Mouse (Mus musculus): ENCODE data around the gene Aqp2. TPM values are rescaled to one million over a fixed set of nuclear protein-coding genes. Genes with fewer than 3 reads are reported as not detected.

Gene Aqp2
- not detected in 2 replicates for polyA plus RNA-seq (2016; fragmentation: Nextera tagmentation; extraction: Ambion mirVana)

DNA sequence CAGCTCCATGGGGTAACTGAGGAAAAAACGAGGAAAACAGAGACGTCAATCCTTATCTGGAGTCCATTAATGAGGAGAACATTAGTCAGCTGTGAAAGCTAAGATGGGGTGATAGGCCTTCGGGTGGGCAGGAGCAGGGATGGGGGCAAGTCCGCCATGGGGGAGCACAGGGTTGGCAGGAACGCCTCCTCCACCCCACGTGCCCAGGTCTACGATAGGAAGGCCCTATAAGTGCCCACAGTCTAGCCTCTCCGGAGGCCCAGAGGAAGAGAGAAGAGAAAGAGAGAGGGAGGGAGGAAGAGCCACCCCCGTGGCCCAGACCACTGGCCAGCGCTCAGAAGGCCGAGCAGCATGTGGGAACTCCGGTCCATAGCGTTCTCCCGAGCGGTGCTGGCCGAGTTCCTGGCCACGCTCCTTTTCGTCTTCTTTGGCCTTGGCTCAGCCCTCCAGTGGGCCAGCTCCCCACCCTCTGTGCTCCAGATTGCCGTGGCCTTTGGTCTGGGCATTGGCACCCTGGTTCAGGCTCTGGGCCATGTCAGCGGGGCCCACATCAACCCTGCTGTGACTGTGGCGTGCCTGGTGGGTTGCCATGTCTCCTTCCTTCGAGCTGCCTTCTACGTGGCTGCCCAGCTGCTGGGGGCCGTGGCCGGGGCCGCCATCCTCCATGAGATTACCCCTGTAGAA is at the start of gene Aqp2:
TSS of gene Aqp2 (plus strand) at position 254 of the 684 bp plus-strand sequence.
- Histone ChIP-seq H3K4me1 (peaks cover 12% of the 10 kb centered on the region), H3K4me3 (no peak within 1 kb of the TSS), H3K9me3 (no peaks in the 10 kb centered on the region), H3K27me3 (ENCODE audit: poor library complexity, severe bottlenecking) (peaks cover 69% of the 10 kb centered on the region), H3K36me3 (replicated peaks) (no peaks in the 10 kb centered on the region), H3K27ac (no peak within 1 kb of the TSS)
- no peak for DNase-seq (ENCODE audit: extremely low spot score, low spot score)
- WGBS = 83% methylated on average over 26 of the region's 26 CpGs

DNA sequence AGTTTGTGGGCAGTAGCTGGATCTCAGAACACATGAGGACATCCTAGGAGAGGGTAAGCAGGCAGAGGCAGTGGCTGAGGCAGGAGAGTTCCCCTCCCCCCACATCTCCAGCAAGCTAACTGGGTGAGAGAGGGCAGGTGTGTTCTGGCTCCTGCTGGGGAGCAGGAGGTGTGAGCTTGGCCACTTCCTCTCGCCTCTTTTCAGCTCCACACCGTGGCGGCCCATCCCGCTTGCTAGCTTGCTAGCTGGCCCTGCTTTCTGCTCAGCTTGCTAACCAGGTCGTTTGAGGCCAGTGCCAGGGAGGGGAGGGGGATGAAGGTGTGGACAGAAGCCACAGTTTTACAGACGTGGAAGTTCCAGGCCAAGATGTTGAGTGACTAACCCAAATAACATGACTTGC is 47.7 kb upstream of the Aqp2 start:
- WGBS = 46% methylated on average over 6 of the region's 6 CpGs
- Histone ChIP-seq H3K4me3 (no peak overlapping the region), H3K27ac (no peak overlapping the region)

DNA sequence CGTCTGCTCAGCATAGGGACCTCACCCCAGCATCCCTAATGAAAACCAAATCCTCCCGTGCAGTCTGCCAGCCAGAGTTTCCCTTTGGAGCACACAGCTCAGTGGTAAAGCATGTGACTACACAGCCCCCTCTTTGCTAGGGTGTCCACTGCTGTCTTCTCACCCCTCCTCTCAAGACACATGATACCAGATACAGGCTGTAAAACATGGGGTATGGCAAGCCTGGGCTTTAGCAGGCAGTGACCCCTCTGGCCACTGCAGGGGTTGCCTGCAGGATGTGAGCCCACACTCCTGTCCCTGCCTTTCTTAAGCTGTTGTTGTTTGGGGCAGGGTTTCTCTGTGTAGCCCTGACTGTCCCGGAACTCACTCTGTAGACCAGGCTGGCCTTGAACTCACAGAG is 46.8 kb upstream of the Aqp2 start:
- DNase-seq (ENCODE audit: extremely low spot score, low spot score) = no peak
- WGBS = 61% methylated on average over 3 of the region's 3 CpGs
- Histone ChIP-seq H3K36me3 (replicated peaks) (no peaks in the 10 kb centered on the region), H3K9me3 (no peaks in the 10 kb centered on the region), H3K27ac (no peak overlapping the region), H3K27me3 (ENCODE audit: poor library complexity, severe bottlenecking) (peaks cover 39% of the 10 kb centered on the region), H3K4me1 (peaks cover 23% of the 10 kb centered on the region), H3K4me3 (no peak overlapping the region)

More for the DNA sequence above, 47.7 kb upstream of the Aqp2 start:
- H3K9me3 ChIP-seq = no peaks in the 10 kb centered on the region
- no peaks in the 10 kb centered on the region for H3K36me3 ChIP-seq (replicated peaks)
- peaks cover 19% of the 10 kb centered on the region for H3K4me1 ChIP-seq
- H3K27me3 ChIP-seq (ENCODE audit: poor library complexity, severe bottlenecking) = peaks cover 42% of the 10 kb centered on the region
- DNase-seq (ENCODE audit: extremely low spot score, low spot score) = no peak

DNA sequence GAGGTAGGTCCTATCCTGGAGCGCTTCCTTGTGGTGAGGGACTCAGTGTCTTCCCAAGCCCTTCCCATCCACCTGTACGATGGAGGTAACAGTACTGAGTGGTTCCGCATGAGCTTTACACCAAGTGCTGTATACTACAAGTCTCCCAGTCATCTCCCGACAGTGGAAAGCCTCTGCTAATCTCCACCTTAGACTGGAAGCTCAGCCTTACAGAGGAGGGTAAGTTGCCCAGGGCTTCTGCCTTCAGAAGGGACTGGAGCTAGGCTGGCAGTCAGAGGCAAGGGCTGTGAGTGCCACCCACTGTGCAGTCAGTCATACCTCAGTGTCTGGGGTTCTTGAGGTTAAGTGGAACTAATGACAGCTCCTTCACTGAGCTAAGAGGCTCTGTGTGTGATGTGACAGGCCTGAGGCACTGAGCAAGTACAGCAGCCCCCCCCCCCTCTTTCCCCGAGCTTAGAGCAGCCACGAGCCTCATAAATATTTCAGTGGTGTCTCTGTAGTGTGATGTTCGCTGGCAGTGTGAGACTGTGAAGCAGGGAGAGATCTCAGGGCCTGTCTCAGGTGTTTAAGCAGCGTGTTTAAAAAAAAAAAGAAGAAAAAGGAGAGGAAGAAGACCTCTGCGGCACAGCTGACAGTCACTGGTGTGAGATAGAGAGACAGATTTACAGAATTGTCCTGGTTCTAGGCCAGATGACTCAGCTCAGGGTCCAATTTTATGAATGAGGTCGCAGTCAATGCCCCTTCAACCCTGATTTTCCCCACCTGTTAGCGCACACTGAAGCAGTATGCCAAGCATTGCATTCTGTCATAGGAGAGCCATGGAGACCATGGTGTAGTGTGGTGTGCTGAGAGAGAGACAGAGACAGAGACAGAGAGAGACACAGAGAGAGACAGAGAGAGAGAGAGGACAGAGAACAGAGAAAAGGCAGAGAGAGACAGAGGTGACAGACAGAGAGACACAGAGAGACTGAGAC is 41.7 kb upstream of the Aqp2 start:
- Histone ChIP-seq H3K27ac (no peak overlapping the region), H3K4me1 (peaks cover 10% of the 10 kb centered on the region), H3K9me3 (no peaks in the 10 kb centered on the region), H3K4me3 (no peak overlapping the region), H3K36me3 (replicated peaks) (no peaks in the 10 kb centered on the region), H3K27me3 (ENCODE audit: poor library complexity, severe bottlenecking) (0 out of 2 replicates have a peak, but pooled peaks cover 6% of the 10 kb centered on the region)
- no peak for DNase-seq (ENCODE audit: extremely low spot score, low spot score)
- whole genome bisulfite sequencing = 69% methylated on average over 11 of the region's 11 CpGs

DNA sequence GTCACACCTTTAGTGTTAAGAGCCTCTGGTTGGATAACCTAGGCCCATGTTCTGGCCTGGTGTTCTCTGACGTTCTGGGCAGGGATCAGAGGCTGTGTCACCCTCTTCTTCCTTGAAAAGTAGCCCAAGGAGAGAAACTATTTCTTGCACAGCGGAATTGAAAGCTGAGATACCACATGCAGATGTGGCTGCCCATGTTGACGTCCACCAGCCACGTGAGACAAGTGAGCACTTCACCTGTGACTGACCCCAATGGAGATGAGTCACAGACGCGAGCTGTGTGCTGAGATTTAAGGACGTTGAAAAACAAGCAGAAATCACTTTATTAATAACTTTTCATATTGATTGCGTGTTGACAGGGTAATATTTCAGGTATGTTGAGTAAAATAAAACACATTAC is 39.0 kb upstream of the Aqp2 start:
- H3K9me3 ChIP-seq = no peaks in the 10 kb centered on the region
- 81% methylated on average over 8 of the region's 8 CpGs for WGBS

DNA sequence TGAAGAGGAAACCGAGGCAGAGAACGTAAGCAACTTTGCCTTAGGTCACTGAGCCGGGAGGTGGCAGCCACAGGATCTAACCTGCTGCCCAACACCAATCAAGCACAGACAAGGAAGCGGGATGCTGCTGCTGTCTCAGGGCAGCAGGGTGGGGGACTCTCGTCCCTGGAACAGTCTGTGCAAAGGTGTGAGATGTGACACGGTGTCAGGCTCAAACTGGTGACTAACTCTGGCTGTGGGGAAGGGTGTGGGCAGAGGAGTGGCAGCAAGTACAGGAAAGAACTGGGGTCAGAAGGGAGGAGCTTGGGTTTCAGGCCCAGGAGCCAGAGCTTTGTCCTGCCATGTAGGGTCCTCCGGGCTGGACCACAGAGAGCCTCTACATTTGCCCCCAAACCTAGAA is 34.8 kb upstream of the Aqp2 start:
- H3K4me3 ChIP-seq = no peak overlapping the region
- H3K27me3 ChIP-seq (ENCODE audit: poor library complexity, severe bottlenecking) = peaks cover 21% of the 10 kb centered on the region; the same call in 1 of the 2 replicates
- H3K9me3 ChIP-seq = no peaks in the 10 kb centered on the region
- no peak for DNase-seq (ENCODE audit: extremely low spot score, low spot score)
- WGBS = 85% methylated on average over 7 of the region's 7 CpGs
- peaks cover 9% of the 10 kb centered on the region; the same call in 1 of the 2 replicates for H3K4me1 ChIP-seq
- H3K36me3 ChIP-seq (replicated peaks) = no peaks in the 10 kb centered on the region
- no peak overlapping the region for H3K27ac ChIP-seq

More for the DNA sequence above, 39.0 kb upstream of the Aqp2 start:
- Histone ChIP-seq H3K36me3 (replicated peaks) (no peaks in the 10 kb centered on the region), H3K4me1 (peaks cover 10% of the 10 kb centered on the region; the same call in 1 of the 2 replicates), H3K27ac (no peak overlapping the region), H3K27me3 (ENCODE audit: poor library complexity, severe bottlenecking) (peaks cover 20% of the 10 kb centered on the region; the same call in 1 of the 2 replicates), H3K4me3 (no peak overlapping the region)
- no peak for DNase-seq (ENCODE audit: extremely low spot score, low spot score)

DNA sequence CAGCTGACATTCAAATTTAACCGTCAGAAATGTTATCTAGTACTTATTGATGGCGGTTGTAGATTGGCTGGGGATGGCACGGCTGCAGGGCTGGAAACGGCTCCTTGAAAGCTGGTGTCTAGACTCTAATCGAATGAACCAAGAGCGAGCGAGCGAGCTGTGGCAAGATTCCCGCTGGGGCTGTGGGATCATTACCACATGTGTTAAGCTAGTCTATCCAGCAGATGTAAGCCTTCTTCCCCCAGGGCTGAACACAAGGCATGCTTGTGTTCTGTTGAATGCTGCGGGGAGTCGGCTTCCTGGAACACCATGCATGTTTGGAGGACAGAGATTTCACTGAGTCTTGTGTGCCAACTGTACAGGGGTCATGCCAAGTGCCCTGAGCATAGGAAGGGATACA is 32.3 kb upstream of the Aqp2 start:
- 74% methylated on average over 11 of the region's 11 CpGs for WGBS
- H3K36me3 ChIP-seq (replicated peaks) = no peaks in the 10 kb centered on the region
- peak; percentile 31 for DNase-seq (ENCODE audit: extremely low spot score, low spot score)

DNA sequence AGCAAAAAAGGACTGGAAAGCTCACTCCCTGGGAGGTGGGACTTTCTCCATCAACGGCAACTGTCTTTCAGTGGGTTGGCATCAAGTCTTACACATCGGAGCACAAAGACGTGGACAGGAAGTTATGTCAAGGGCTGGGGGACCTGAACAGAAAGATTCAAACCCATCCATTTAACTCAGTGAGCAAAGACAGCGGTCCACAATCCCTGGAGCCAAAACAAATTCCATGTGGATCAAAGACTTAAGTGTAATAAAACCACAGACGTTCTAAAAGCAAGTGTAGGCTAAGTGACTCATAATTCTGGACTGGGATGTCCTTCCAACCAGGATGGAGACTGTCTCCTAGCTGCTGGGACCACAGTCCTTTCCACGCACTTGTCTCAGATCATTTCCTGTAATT is 31.1 kb upstream of the Aqp2 start:
- H3K36me3 ChIP-seq (replicated peaks) = no peaks in the 10 kb centered on the region
- no peak for DNase-seq (ENCODE audit: extremely low spot score, low spot score)
- peaks cover 17% of the 10 kb centered on the region for H3K4me1 ChIP-seq
- no peak overlapping the region for H3K27ac ChIP-seq
- WGBS = 87% methylated on average over 6 of the region's 6 CpGs
- no peaks in the 10 kb centered on the region for H3K9me3 ChIP-seq
- H3K27me3 ChIP-seq (ENCODE audit: poor library complexity, severe bottlenecking) = peaks cover 21% of the 10 kb centered on the region; the same call in 1 of the 2 replicates
- H3K4me3 ChIP-seq = no peak overlapping the region

More for the DNA sequence above, 32.3 kb upstream of the Aqp2 start:
- H3K4me3 ChIP-seq = no peak overlapping the region
- H3K9me3 ChIP-seq = no peaks in the 10 kb centered on the region
- H3K27me3 ChIP-seq (ENCODE audit: poor library complexity, severe bottlenecking) = peaks cover 21% of the 10 kb centered on the region; the same call in 1 of the 2 replicates
- peaks cover 17% of the 10 kb centered on the region for H3K4me1 ChIP-seq
- H3K27ac ChIP-seq = no peak overlapping the region

DNA sequence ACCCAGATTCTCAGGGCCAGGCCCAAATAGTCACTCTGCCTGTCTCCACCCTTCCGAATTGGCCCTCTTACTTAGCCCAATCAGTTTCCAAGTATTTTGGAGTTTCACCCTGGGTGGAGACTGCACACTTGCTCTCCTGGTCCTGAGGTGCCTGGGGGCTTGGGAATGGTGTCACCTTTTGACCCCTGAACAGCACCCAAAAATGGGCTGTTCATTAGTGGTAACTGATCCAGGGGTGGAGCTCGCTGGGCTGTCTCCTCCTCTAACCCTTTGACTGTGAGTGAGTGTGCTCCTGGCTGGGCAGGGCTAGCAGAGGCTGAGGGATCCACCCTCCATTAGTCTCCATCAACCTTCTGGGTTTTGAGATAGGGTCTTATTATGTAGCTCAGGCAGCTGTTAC is 29.0 kb upstream of the Aqp2 start:
- Histone ChIP-seq H3K4me3 (no peak overlapping the region), H3K27me3 (ENCODE audit: poor library complexity, severe bottlenecking) (peaks cover 7% of the 10 kb centered on the region; the same call in 1 of the 2 replicates), H3K9me3 (no peaks in the 10 kb centered on the region), H3K4me1 (peaks cover 21% of the 10 kb centered on the region), H3K27ac (no peak overlapping the region), H3K36me3 (replicated peaks) (no peaks in the 10 kb centered on the region)
- no peak for DNase-seq (ENCODE audit: extremely low spot score, low spot score)
- WGBS = 53% methylated on average over 2 of the region's 2 CpGs

DNA sequence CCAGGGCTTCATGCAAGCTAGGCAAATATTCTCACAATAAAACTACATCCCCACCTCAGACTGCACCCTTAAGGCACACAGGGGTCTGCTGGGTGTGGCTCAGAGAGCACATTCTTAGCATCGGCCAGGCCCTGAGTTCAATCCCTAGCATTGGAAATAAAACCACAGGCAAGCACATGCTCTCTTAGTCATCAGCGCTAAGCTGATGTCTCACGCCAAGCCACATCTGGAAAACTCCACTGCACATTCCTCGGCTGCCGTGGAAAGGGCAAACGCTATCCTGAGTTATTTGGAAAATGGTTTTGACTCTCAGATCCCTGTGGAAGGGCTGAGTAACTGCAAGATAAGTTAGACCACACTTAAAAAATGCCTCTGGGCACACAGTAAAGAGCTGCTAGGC is 25.1 kb upstream of the Aqp2 start:
- no peak for DNase-seq (ENCODE audit: extremely low spot score, low spot score)
- H3K36me3 ChIP-seq (replicated peaks) = no peaks in the 10 kb centered on the region
- 84% methylated on average over 6 of the region's 6 CpGs for WGBS
- H3K9me3 ChIP-seq = no peaks in the 10 kb centered on the region
- no peaks in the 10 kb centered on the region; the same call in 1 of the 2 replicates for H3K27me3 ChIP-seq (ENCODE audit: poor library complexity, severe bottlenecking)
- H3K27ac ChIP-seq = no peak overlapping the region
- H3K4me3 ChIP-seq = no peak overlapping the region
- peaks cover 21% of the 10 kb centered on the region; the same call in 1 of the 2 replicates for H3K4me1 ChIP-seq

DNA sequence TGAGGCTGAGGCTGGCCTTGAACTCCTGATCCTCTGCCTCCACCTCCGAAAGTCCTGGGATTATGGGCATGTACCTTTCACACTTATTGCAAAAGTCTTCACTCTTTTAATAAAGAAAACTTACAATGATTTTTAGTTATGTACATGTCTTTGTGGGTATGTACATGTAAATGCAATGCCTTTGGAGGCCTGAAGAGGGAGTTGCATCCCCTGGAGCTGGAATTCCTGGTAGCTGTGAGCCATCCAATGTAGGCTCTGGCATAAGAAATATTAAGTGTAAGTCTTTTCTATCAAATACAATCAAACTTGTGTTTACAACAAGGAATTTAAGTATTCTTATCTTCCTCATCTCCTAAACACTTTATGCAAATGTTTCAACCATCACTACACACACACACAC is 19.9 kb upstream of the Aqp2 start:
- H3K27ac ChIP-seq = no peak overlapping the region
- H3K27me3 ChIP-seq (ENCODE audit: poor library complexity, severe bottlenecking) = peaks cover 32% of the 10 kb centered on the region
- H3K9me3 ChIP-seq = no peaks in the 10 kb centered on the region
- peaks cover 30% of the 10 kb centered on the region for H3K4me1 ChIP-seq
- H3K36me3 ChIP-seq (replicated peaks) = no peaks in the 10 kb centered on the region
- no peak for DNase-seq (ENCODE audit: extremely low spot score, low spot score)
- WGBS = 86% methylated on average over 1 of the region's 1 CpGs
- H3K4me3 ChIP-seq = no peak overlapping the region

DNA sequence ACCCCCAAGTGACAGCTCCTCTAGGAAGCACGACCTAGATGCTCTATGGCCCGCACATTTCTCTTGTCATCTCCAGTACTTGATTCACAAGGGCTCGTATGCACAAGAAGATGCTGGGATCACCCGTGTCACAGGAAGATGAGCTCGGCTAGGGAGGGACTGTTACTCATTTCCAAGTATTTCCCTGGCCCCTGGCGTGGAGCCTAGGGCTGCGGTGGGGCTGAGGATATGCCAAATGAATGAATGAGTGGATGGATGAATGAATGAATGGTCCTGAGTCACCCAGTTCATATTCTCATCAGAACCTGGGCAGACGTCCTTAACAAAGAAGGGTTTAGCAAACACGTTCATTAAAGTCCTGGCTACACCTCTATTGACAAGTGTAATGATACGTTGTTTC is 18.6 kb upstream of the Aqp2 start:
- DNase-seq (ENCODE audit: extremely low spot score, low spot score) = no peak
- WGBS = 68% methylated on average over 10 of the region's 10 CpGs
- Histone ChIP-seq H3K4me3 (no peak overlapping the region), H3K27me3 (ENCODE audit: poor library complexity, severe bottlenecking) (peaks cover 42% of the 10 kb centered on the region), H3K4me1 (peaks cover 34% of the 10 kb centered on the region), H3K27ac (no peak overlapping the region), H3K9me3 (no peaks in the 10 kb centered on the region), H3K36me3 (replicated peaks) (no peaks in the 10 kb centered on the region)

All from forebrain, embryonic 10.5 days (tissue).